Mouse (Mus musculus) ES-E14 (cell line): Measurements from ENCODE around the gene Sh3bp4.

Source experiments
- CHD2 ChIP-seq: IDR thresholded peaks from 2 replicates; pipeline ENCODE4 v1.6.1; 2014; ENCODE audit warnings: mild to moderate bottlenecking, low read depth, low read length, inconsistent platforms
- ZC3H11A ChIP-seq: IDR thresholded peaks from 2 replicates; pipeline ENCODE4 v1.6.1; 2012; ENCODE audit warnings: low read depth, mild to moderate bottlenecking, inconsistent platforms, low read length, borderline replicate concordance
- ZNF384 ChIP-seq: IDR thresholded peaks from 2 replicates; pipeline ENCODE4 v1.6.1; 2012; ENCODE audit warnings: low read depth, low read length, inconsistent platforms

GRCm38 (mm10) chr1:89073291-89073846, 3.2 kb downstream of the Sh3bp4 start:
- no peak for TF ChIP-seq ZC3H11A
- TF ChIP-seq ZNF384: no peak
- no peak for TF ChIP-seq CHD2
